In the genomic region with DNA sequence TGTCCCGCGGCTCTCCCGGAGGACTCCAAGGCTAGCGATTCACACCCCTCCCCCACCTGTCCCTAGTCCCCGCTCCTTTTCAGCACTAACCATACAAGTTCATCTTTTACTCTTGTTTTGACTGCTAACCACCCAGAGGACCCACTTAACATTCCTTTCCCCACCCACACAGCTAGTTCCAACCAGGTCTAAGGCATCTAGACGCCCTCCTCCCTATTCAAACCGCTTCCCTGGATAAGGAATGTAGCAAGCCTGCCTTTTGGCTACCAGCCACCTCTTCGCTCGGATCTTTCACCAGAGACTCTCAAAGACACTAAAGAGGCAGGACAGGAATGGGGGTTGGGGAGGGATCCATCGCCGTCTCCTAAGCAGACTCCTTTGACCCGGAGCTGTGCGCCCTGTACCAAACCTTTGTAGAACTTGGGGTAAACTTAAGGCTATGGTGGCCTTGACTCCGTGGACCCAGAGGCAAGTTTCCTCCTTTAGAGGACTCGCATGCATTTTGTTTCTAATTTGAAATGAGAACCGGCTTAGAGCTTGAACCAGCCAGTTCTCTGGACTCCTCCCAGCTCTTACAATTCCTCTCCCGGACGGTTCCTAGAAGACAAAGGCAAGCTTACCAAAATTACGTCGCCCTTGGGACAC, we compare ENCODE assay signal across 10 mouse cellular contexts. TPM values are rescaled to one million over a fixed set of nuclear protein-coding genes. Genes with fewer than 3 reads are reported as not detected.
DNase-seq lines count a peak whose midpoint lies in the region; ATAC-seq and TF ChIP-seq lines count a peak whose summit lies in the region.
"Had no signal": no experiment of that assay in that cellular context is flagged by ENCODE, and none has a peak within 500 bp of the region (broad histone marks: within the 10 kb centered on the region; RNA-seq: fewer than 3 reads in every experiment).

No protein-coding gene starts in this region.

- H3K79me2 ChIP-seq in heart, adult 2 months (replicated peaks; ENCODE audit: control insufficient read depth, insufficient read depth, low read length): no peaks in the 10 kb centered on the region

- intact Hi-C loops in heart, adult 2 months (cut with DNase I): no loop called here
- intact Hi-C loops in heart, postnatal 25 days (cut with DNase I): no loop called here

- WGBS in heart, adult 2 months: under 1% methylated on average over 20 of the region's 20 CpGs
- WGBS in heart, embryonic 10.5 days: 2% methylated on average over 20 of the region's 20 CpGs
- WGBS in kidney, embryonic 14.5 days: 4% methylated on average over 20 of the region's 20 CpGs

- DNase-seq in heart, adult 2 months: peak; percentile 26 to 34
- no peak for DNase-seq in heart, postnatal 25 days (ENCODE audit: low spot score)
- peak; percentile 48 for DNase-seq in embryo, embryonic 11 days
- DNase-seq in heart, embryonic 10.5 days (ENCODE audit: low spot score): peak; percentile 88
- peak; percentile 76 for DNase-seq in lung, postnatal 10 days
- peak; percentile 10 for DNase-seq in skeletal muscle tissue, adult 2 months (ENCODE audit: low read depth, low spot score)
- DNase-seq in B cell, adult 2 months: no peak

- no peak overlapping the region for H3K9ac ChIP-seq in heart, adult 2 months (ENCODE audit: low read depth, low read length)
- no peak overlapping the region; the same call in 1 of the 2 replicates for H3K9ac ChIP-seq in kidney, embryonic 14.5 days (ENCODE audit: low read depth, low read length)

- TF ChIP-seq POLR2A in heart, adult 2 months (IDR thresholded peaks at IDR 0.05; ENCODE audit: insufficient read depth, low read depth, low read length): no peak

- TF ChIP-seq CTCF in heart, adult 2 months (IDR thresholded peaks at IDR 0.05): no peak

- no peaks in the 10 kb centered on the region for H3K27me3 ChIP-seq in heart, adult 2 months (ENCODE audit: control insufficient read depth, insufficient read depth, low read length)
- H3K27me3 ChIP-seq in heart, embryonic 10.5 days (ENCODE audit: insufficient read depth, poor library complexity, severe bottlenecking): peaks cover 21% of the 10 kb centered on the region
- no peaks in the 10 kb centered on the region for H3K27me3 ChIP-seq in kidney, embryonic 14.5 days (ENCODE audit: control insufficient read depth, insufficient read depth, low read length)

- H3K36me3 ChIP-seq in heart, adult 2 months (ENCODE audit: control insufficient read depth, insufficient read depth, low read length): no peaks in the 10 kb centered on the region
- H3K36me3 ChIP-seq in heart, embryonic 10.5 days: no peaks in the 10 kb centered on the region
- H3K36me3 ChIP-seq in kidney, embryonic 14.5 days (ENCODE audit: control insufficient read depth, insufficient read depth, low read length): no peaks in the 10 kb centered on the region
- H3K36me3 ChIP-seq: G1E had no signal

- H3K4me1 ChIP-seq in heart, adult 2 months (ENCODE audit: control insufficient read depth, insufficient read depth, low read length): no peaks in the 10 kb centered on the region
- H3K4me1 ChIP-seq in heart, embryonic 10.5 days: peaks cover 14% of the 10 kb centered on the region; the same call in 1 of the 2 replicates
- H3K4me1 ChIP-seq in kidney, embryonic 14.5 days (ENCODE audit: control insufficient read depth, insufficient read depth, low read length): 0 out of 2 replicates have a peak, but pooled peaks cover 5% of the 10 kb centered on the region

- H3K4me3 ChIP-seq in heart, adult 2 months: peak overlapping the region; percentile 34
- peak overlapping the region; percentile 49 for H3K4me3 ChIP-seq in heart, embryonic 10.5 days
- peak overlapping the region; percentile 25; the same call in 1 of the 2 replicates for H3K4me3 ChIP-seq in kidney, embryonic 14.5 days (ENCODE audit: low read length)

- TF ChIP-seq EP300 in heart, adult 2 months (IDR thresholded peaks at IDR 0.05; ENCODE audit: insufficient read depth, low read depth, low read length): no peak

- peak overlapping the region; percentile 41 for H3K4me2 ChIP-seq in kidney, embryonic 14.5 days (replicated peaks; ENCODE audit: low read depth, low read length)

- ATAC-seq in kidney, embryonic 14.5 days (ENCODE audit: low FRiP score, low TSS enrichment): peak; percentile 92

- no peak overlapping the region for H3K27ac ChIP-seq in heart, adult 2 months
- peak overlapping the region; percentile 86 for H3K27ac ChIP-seq in heart, embryonic 10.5 days
- peak overlapping the region; percentile 67; the same call in 1 of the 2 replicates for H3K27ac ChIP-seq in kidney, embryonic 14.5 days (ENCODE audit: low read depth, low read length)

- no peaks in the 10 kb centered on the region for H3K9me3 ChIP-seq in heart, embryonic 10.5 days
- no peaks in the 10 kb centered on the region for H3K9me3 ChIP-seq in kidney, embryonic 14.5 days (ENCODE audit: control insufficient read depth, low read length)
- H3K9me3 ChIP-seq: G1E had no signal

RNA-seq across cellular contexts. Expression of a gene that starts 4.7 kb away (rescaled TPM):
- total RNA-seq in heart, adult 2 months (2021): not detected
- not detected in 2 replicates for polyA plus RNA-seq in heart, adult 2 months (2012; rRNA removed)
- total RNA-seq in heart, postnatal 25 days (2021): not detected
- 0.20 and 0.57 TPM in 2 replicates for polyA plus RNA-seq in heart, embryonic 10.5 days (2016; fragmentation: Nextera tagmentation; extraction: Ambion mirVana)
- 0.13 TPM in 1 of 2 replicates, not detected in the other for polyA plus RNA-seq in kidney, embryonic 14.5 days (2014; fragmentation: Nextera tagmentation; extraction: Ambion mirVana)
- polyA plus RNA-seq: G1E; liver, embryonic 16.5 days had no signal

Comparison
In these comparisons a context has a peak if more than half of its experiments do, and no peak if none do; other contexts are left out.
1. DNase-seq: peak in heart, adult 2 months (2 of 2), embryo, embryonic 11 days (single experiment), heart, embryonic 10.5 days (single experiment), lung, postnatal 10 days (single experiment) and skeletal muscle tissue, adult 2 months (single experiment); none in heart, postnatal 25 days (single experiment) and B cell, adult 2 months (0 of 2).
2. Peak in every context shown above with its lines, with median percentiles within 50 percentile points of each other: H3K4me3 ChIP-seq.